Mouse (Mus musculus) hindbrain, embryonic 16.5 days (tissue): ENCODE data around the gene Gli2. TPM values are rescaled to one million over a fixed set of nuclear protein-coding genes. Genes with fewer than 3 reads are reported as not detected.

Experiments
- ATAC-seq: fragments of 200-750 bp; cut with Nextera tagmentation; 2 replicates; pipeline ENCODE4 v1.8.0; 2017; ENCODE audit warnings: moderate TSS enrichment, moderate library complexity
- H3K27ac ChIP-seq: fragments of 300-500 bp; sonication (generic); 2 replicates; pipeline ENCODE4 v1.5.1; 2014; ENCODE audit warnings: low read depth, mild to moderate bottlenecking, control low read depth, low read length, moderate library complexity
- H3K27me3 ChIP-seq: fragments of 300-500 bp; sonication (generic); replicated peaks from 2 replicates; pipeline ENCODE4 v1.6.1; 2014; ENCODE audit warnings: low read length; ENCODE audit not compliant: control insufficient read depth, insufficient read depth
- H3K36me3 ChIP-seq: fragments of 300-500 bp; sonication (generic); 2 replicates; pipeline ENCODE4 v1.6.1; 2014; ENCODE audit warnings: mild to moderate bottlenecking, low read length, moderate library complexity, mixed read lengths; ENCODE audit not compliant: control insufficient read depth, insufficient read depth
- H3K4me1 ChIP-seq: fragments of 300-500 bp; sonication (generic); 2 replicates; pipeline ENCODE4 v1.6.1; 2014; ENCODE audit warnings: low read depth, low read length; ENCODE audit not compliant: control insufficient read depth, insufficient read depth
- H3K4me2 ChIP-seq: fragments of 300-500 bp; sonication (generic); 2 replicates; pipeline ENCODE4 v1.6.1; 2014; ENCODE audit warnings: mild to moderate bottlenecking, low read length, control low read depth, moderate library complexity
- H3K4me3 ChIP-seq: fragments of 300-500 bp; sonication (generic); 2 replicates; pipeline ENCODE4 v1.5.1; 2014; ENCODE audit warnings: mild to moderate bottlenecking, low read length, control low read depth, moderate library complexity
- H3K9ac ChIP-seq: fragments of 300-500 bp; sonication (generic); 2 replicates; pipeline ENCODE4 v1.6.1; 2014; ENCODE audit warnings: low read depth, mild to moderate bottlenecking, control low read depth, low read length, moderate library complexity
- H3K9me3 ChIP-seq: fragments of 300-500 bp; sonication (generic); 2 replicates; pipeline ENCODE4 v1.6.1; 2014; ENCODE audit warnings: mild to moderate bottlenecking, low read length, moderate library complexity; ENCODE audit not compliant: control insufficient read depth
- WGBS: fragments of 180-500 bp; shearing (Covaris S2); extraction: QIAGEN DNeasy Blood & Tissue Kit; methylation state at CpG from one replicate; pipeline ENCODE4 v1.1.7; 2014; 5-methylcytosine and 5-hydroxymethylcytosine counted together
- polyA plus RNA-seq: library from polyadenylated mRNA; unstranded; fragments of >200 nt; fragmentation: Nextera tagmentation; extraction: Ambion mirVana; gene quantifications from 2 replicates; pipeline ENCODE4 v1.2.1, GENCODE M21; 2015

The Gli2 gene
- polyA plus RNA-seq, 1 experiment from 2014 or later: 1.8 TPM

GRCm38 (mm10) chr1:119077933-119078332 lies 24.5 kb upstream of the Gli2 start:
- Histone ChIP-seq H3K4me2 (no peak overlapping the region), H3K4me1 (no peaks in the 10 kb centered on the region), H3K27me3 (no peaks in the 10 kb centered on the region), H3K36me3 (no peaks in the 10 kb centered on the region), H3K9ac (no peak overlapping the region), H3K27ac (no peak overlapping the region), H3K4me3 (no peak overlapping the region), H3K9me3 (no peaks in the 10 kb centered on the region)
- WGBS: 78% methylated on average over 7 of the region's 7 CpGs
- no peak for ATAC-seq

GRCm38 (mm10) chr1:119076333-119076732 lies 22.9 kb upstream of the Gli2 start:
- H3K9ac ChIP-seq: no peak overlapping the region
- H3K27ac ChIP-seq: no peak overlapping the region
- no peak overlapping the region for H3K4me2 ChIP-seq
- H3K36me3 ChIP-seq: no peaks in the 10 kb centered on the region
- H3K9me3 ChIP-seq: no peaks in the 10 kb centered on the region
- H3K4me1 ChIP-seq: no peaks in the 10 kb centered on the region
- no peaks in the 10 kb centered on the region for H3K27me3 ChIP-seq
- no peak overlapping the region for H3K4me3 ChIP-seq
- no peak for ATAC-seq
- WGBS: 72% methylated on average over 4 of the region's 4 CpGs

- Histone ChIP-seq H3K4me2 (no peak overlapping the region), H3K9me3 (no peaks in the 10 kb centered on the region), H3K9ac (no peak overlapping the region), H3K27me3 (no peaks in the 10 kb centered on the region), H3K27ac (no peak overlapping the region), H3K4me3 (no peak overlapping the region), H3K4me1 (no peaks in the 10 kb centered on the region), H3K36me3 (no peaks in the 10 kb centered on the region)
- no peak for ATAC-seq
- 41% methylated on average over 3 of the region's 3 CpGs for WGBS
These were observed 22.5 kb upstream of the Gli2 start for GRCm38 (mm10) chr1:119075916-119076315.

- Histone ChIP-seq H3K9me3 (no peaks in the 10 kb centered on the region), H3K4me3 (no peak overlapping the region), H3K36me3 (no peaks in the 10 kb centered on the region), H3K4me2 (no peak overlapping the region), H3K27ac (no peak overlapping the region), H3K4me1 (no peaks in the 10 kb centered on the region), H3K9ac (no peak overlapping the region), H3K27me3 (no peaks in the 10 kb centered on the region)
- no peak for ATAC-seq
- 51% methylated on average over 7 of the region's 7 CpGs for WGBS
These were observed 22.1 kb upstream of the Gli2 start for GRCm38 (mm10) chr1:119075500-119075899.

- no peak for ATAC-seq
- 74% methylated on average over 6 of the region's 6 CpGs for WGBS
- H3K9me3 ChIP-seq: no peaks in the 10 kb centered on the region
These were observed 21.5 kb upstream of the Gli2 start for GRCm38 (mm10) chr1:119074910-119075309.

GRCm38 (mm10) chr1:119073876-119074275 lies 20.5 kb upstream of the Gli2 start:
- Histone ChIP-seq H3K4me3 (no peak overlapping the region), H3K27me3 (no peaks in the 10 kb centered on the region), H3K4me2 (no peak overlapping the region), H3K9ac (no peak overlapping the region), H3K4me1 (no peaks in the 10 kb centered on the region), H3K9me3 (no peaks in the 10 kb centered on the region), H3K36me3 (no peaks in the 10 kb centered on the region), H3K27ac (no peak overlapping the region)
- WGBS: 92% methylated on average over 7 of the region's 7 CpGs
- ATAC-seq: no peak

More at GRCm38 (mm10) chr1:119074910-119075309, 21.5 kb upstream of the Gli2 start:
- Histone ChIP-seq H3K4me1 (no peaks in the 10 kb centered on the region), H3K9ac (no peak overlapping the region), H3K36me3 (no peaks in the 10 kb centered on the region), H3K27me3 (no peaks in the 10 kb centered on the region), H3K4me3 (no peak overlapping the region), H3K27ac (no peak overlapping the region), H3K4me2 (no peak overlapping the region)

GRCm38 (mm10) chr1:119064892-119065671 lies 11.7 kb upstream of the Gli2 start:
- Histone ChIP-seq H3K4me2 (no peak overlapping the region), H3K36me3 (no peaks in the 10 kb centered on the region), H3K9ac (no peak overlapping the region), H3K27me3 (no peaks in the 10 kb centered on the region), H3K4me3 (no peak overlapping the region), H3K27ac (no peak overlapping the region), H3K4me1 (no peaks in the 10 kb centered on the region), H3K9me3 (no peaks in the 10 kb centered on the region)
- 76% methylated on average over 20 of the region's 20 CpGs for WGBS
- ATAC-seq: no peak

- Histone ChIP-seq H3K9me3 (no peaks in the 10 kb centered on the region), H3K27ac (no peak overlapping the region), H3K9ac (no peak overlapping the region), H3K36me3 (no peaks in the 10 kb centered on the region), H3K4me3 (no peak overlapping the region), H3K27me3 (peaks cover 2% of the 10 kb centered on the region; the same call in 1 of the 2 replicates), H3K4me2 (no peak overlapping the region), H3K4me1 (peaks cover 23% of the 10 kb centered on the region)
- no peak for ATAC-seq
- WGBS: 66% methylated on average over 8 of the region's 8 CpGs
These were observed 3.1 kb upstream of the Gli2 start for GRCm38 (mm10) chr1:119056491-119056890.

GRCm38 (mm10) chr1:119055801-119056200 lies 2.4 kb upstream of the Gli2 start:
- Histone ChIP-seq H3K27me3 (peaks cover 4% of the 10 kb centered on the region; the same call in 1 of the 2 replicates), H3K4me3 (no peak overlapping the region), H3K9me3 (no peaks in the 10 kb centered on the region), H3K36me3 (no peaks in the 10 kb centered on the region), H3K27ac (no peak overlapping the region), H3K4me2 (no peak overlapping the region), H3K4me1 (peaks cover 28% of the 10 kb centered on the region), H3K9ac (no peak overlapping the region)
- 85% methylated on average over 4 of the region's 4 CpGs for WGBS
- no peak for ATAC-seq
